Mouse (Mus musculus) neural tube, embryonic 12.5 days (tissue): ENCODE results near the gene Cxcr2. TPM values are rescaled to one million over a fixed set of nuclear protein-coding genes. Genes with fewer than 3 reads are reported as not detected.

ENCODE experiments used
- ATAC-seq: fragments of 200-750 bp; cut with Nextera tagmentation; 2 replicates; pipeline ENCODE4 v1.8.0; 2017; ENCODE audit warnings: low read depth, mild to moderate bottlenecking, moderate TSS enrichment, moderate library complexity; ENCODE audit not compliant: low FRiP score
- H3K27ac ChIP-seq: fragments of 300-500 bp; sonication (generic); 2 replicates; pipeline ENCODE4 v1.5.1; 2016
- H3K27me3 ChIP-seq: fragments of 300-500 bp; sonication (generic); replicated peaks from 2 replicates; pipeline ENCODE4 v1.6.1; 2016; ENCODE audit warnings: mild to moderate bottlenecking
- H3K36me3 ChIP-seq: fragments of 300-500 bp; sonication (generic); 2 replicates; pipeline ENCODE4 v1.6.1; 2016; ENCODE audit warnings: mild to moderate bottlenecking
- H3K4me1 ChIP-seq: fragments of 300-500 bp; sonication (generic); 2 replicates; pipeline ENCODE4 v1.6.1; 2016
- H3K4me2 ChIP-seq: fragments of 300-500 bp; sonication (generic); replicated peaks from 2 replicates; pipeline ENCODE4 v1.6.1; 2016; ENCODE audit warnings: mild to moderate bottlenecking
- H3K4me3 ChIP-seq: fragments of 300-500 bp; sonication (generic); 2 replicates; pipeline ENCODE4 v1.5.1; 2016
- H3K9ac ChIP-seq: fragments of 300-500 bp; sonication (generic); 2 replicates; pipeline ENCODE4 v1.6.1; 2016; ENCODE audit warnings: mild to moderate bottlenecking
- H3K9me3 ChIP-seq: fragments of 300-500 bp; sonication (generic); 2 replicates; pipeline ENCODE4 v1.6.1; 2016; ENCODE audit warnings: mild to moderate bottlenecking
- WGBS: fragments of 180-500 bp; shearing (Covaris S2); methylation state at CpG from one replicate; pipeline ENCODE4 v1.1.7; 2016; 5-methylcytosine and 5-hydroxymethylcytosine counted together
- polyA plus RNA-seq: library from polyadenylated mRNA; unstranded; fragments of >200 nt; fragmentation: Nextera tagmentation; extraction: Ambion mirVana; gene quantifications from 2 replicates; pipeline ENCODE4 v1.2.1, GENCODE M21; 2016

Gene Cxcr2
- polyA plus RNA-seq, 1 experiment from 2014 or later, result 0.08 TPM

DNA sequence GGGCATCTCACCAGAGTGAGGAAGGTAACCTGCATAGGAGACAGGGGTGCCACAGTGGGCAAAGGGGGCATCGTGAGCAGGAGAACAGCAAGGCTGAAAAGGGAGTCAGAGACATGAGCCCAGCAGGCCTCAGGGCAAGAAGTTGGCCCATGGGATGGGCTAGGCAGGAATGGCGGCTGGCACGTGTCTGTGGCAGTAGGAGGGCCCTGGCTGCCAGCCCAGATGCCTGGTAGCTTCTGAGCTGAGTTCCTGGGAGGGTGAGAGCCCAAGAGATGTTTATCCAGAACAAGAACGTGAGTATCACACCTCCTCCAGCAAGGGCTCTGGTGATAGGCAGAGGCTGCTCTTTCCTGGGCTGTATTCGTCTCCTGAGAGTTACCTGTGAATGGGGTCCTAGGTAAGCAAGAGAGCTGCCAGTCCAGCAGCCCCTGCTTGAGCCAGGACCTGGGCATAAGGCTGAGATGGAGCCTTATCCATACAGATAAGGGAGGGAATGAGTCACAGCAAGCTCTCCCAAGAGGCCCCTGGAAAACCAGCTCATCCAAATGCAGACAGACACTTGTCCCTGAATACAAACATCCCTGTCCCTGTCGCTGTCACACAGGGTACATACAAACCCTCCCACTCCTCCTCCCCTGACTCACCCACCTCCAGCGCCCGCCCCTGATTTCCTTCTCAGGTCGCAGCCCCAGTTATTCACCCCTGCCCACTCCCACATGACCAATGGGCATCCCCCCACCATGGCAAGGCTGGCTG, 31.8 kb upstream of the Cxcr2 start:
- H3K9ac ChIP-seq, result no peak overlapping the region
- peaks cover 15% of the 10 kb centered on the region; the same call in 1 of the 2 replicates for H3K27me3 ChIP-seq
- H3K4me2 ChIP-seq, result peak overlapping the region; percentile 97
- H3K27ac ChIP-seq, result no peak overlapping the region
- H3K4me3 ChIP-seq, result no peak overlapping the region
- no peak for ATAC-seq
- H3K36me3 ChIP-seq, result no peaks in the 10 kb centered on the region
- peaks cover 23% of the 10 kb centered on the region for H3K4me1 ChIP-seq
- H3K9me3 ChIP-seq, result no peaks in the 10 kb centered on the region
- 58% methylated on average over 9 of the region's 9 CpGs for WGBS

GRCm38 (mm10) chr1:74123215-74123614, 30.6 kb upstream of the Cxcr2 start:
- ATAC-seq, result no peak
- Histone ChIP-seq H3K9me3 (no peaks in the 10 kb centered on the region), H3K27ac (no peak overlapping the region), H3K4me2 (peak overlapping the region; percentile 97), H3K4me1 (peaks cover 23% of the 10 kb centered on the region), H3K36me3 (no peaks in the 10 kb centered on the region), H3K4me3 (peak overlapping the region; percentile 55; the same call in 1 of the 2 replicates), H3K9ac (no peak overlapping the region), H3K27me3 (peaks cover 15% of the 10 kb centered on the region; the same call in 1 of the 2 replicates)
- 61% methylated on average over 8 of the region's 8 CpGs for WGBS

- H3K27ac ChIP-seq, result no peak within 1 kb of the TSS
- peaks cover 15% of the 10 kb centered on the region; the same call in 1 of the 2 replicates for H3K27me3 ChIP-seq
Observed at GRCm38 (mm10) chr1:74124021-74124981, 29.5 kb upstream of the Cxcr2 start, which contains the start of gene Tns1. Tns1 (minus strand) TSS chr1:74124449.

DNA sequence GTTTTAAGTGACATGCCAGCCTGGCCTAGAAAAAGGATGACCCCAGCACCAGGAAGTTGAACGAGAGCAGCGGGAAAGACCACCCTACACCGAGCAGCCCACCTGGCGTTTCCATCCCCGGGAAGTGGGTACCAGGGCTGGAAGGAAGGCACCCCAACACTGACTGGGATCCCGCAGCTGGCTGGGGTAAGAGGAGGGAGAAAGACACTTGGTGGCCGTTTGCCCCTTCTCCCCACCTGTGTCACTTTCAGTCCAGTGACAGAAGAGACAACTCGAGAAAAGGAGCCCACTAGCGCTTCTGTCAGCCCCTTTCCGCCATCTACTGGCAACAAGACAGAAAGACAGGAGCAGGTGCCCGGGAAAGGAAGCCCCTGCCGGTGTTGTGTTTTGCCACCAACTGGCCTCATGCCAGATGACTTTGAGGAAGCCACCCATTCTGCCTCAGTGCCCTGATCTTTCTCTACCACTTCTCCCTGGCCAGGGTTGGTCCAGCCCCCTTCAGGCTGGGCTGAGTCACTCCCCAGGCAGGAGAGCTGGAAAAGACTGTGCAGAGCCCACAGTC, 28.7 kb upstream of the Cxcr2 start, which contains the start of gene Rufy4:
Gene Rufy4 (plus strand): TSS at position 551 of the 562 bp plus-strand sequence.
- Histone ChIP-seq H3K4me2 (peak within 1 kb of the TSS; percentile 97), H3K4me1 (peaks cover 23% of the 10 kb centered on the region), H3K4me3 (peak within 1 kb of the TSS; percentile 55), H3K36me3 (no peaks in the 10 kb centered on the region), H3K27ac (no peak within 1 kb of the TSS), H3K9ac (peak within 1 kb of the TSS; percentile 63), H3K27me3 (peaks cover 15% of the 10 kb centered on the region; the same call in 1 of the 2 replicates), H3K9me3 (no peaks in the 10 kb centered on the region)
- under 1% methylated on average over 12 of the region's 12 CpGs for WGBS
- ATAC-seq, result peak; percentile 46

More at GRCm38 (mm10) chr1:74124021-74124981, 29.5 kb upstream of the Cxcr2 start, which contains the start of gene Tns1:
- peak; percentile 74 for ATAC-seq
- Histone ChIP-seq H3K4me3 (peak within 1 kb of the TSS; percentile 55), H3K4me2 (peak within 1 kb of the TSS; percentile 97), H3K9me3 (no peaks in the 10 kb centered on the region), H3K9ac (peak within 1 kb of the TSS; percentile 63), H3K36me3 (no peaks in the 10 kb centered on the region), H3K4me1 (peaks cover 23% of the 10 kb centered on the region)
- under 1% methylated on average over 82 of the region's 84 CpGs for WGBS

- Histone ChIP-seq H3K27ac (no peak overlapping the region), H3K4me1 (no peaks in the 10 kb centered on the region), H3K4me3 (no peak overlapping the region), H3K4me2 (no peak overlapping the region), H3K9me3 (no peaks in the 10 kb centered on the region), H3K27me3 (no peaks in the 10 kb centered on the region), H3K9ac (no peak overlapping the region), H3K36me3 (no peaks in the 10 kb centered on the region)
- no peak for ATAC-seq
- 90% methylated on average over 8 of the region's 8 CpGs for WGBS
Observed at GRCm38 (mm10) chr1:74130883-74131659, 22.7 kb upstream of the Cxcr2 start.

DNA sequence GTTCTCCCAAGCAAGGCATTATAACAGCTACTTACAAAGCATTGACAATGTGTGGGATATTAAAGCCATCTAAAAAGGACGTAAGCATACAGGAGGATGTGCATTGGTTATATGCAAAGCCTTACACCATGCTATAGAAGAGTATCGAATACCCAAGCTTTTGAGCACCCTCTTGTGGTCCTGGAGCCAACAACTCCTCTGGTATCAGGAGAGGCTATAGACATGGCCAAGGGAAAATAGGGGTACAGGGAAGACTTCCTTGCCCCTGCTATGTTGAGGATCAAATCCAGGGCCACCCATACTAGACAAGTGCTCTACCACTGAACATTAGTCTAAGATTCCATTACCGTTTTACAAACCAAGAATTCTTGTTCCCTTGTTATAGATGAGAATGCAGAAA, 21.8 kb upstream of the Cxcr2 start:
- no peak overlapping the region for H3K27ac ChIP-seq
- H3K4me3 ChIP-seq, result no peak overlapping the region
- H3K4me2 ChIP-seq, result no peak overlapping the region
- 80% methylated on average over 3 of the region's 3 CpGs for WGBS
- no peaks in the 10 kb centered on the region for H3K9me3 ChIP-seq
- no peaks in the 10 kb centered on the region for H3K36me3 ChIP-seq
- no peak overlapping the region for H3K9ac ChIP-seq
- no peaks in the 10 kb centered on the region for H3K27me3 ChIP-seq
- no peaks in the 10 kb centered on the region for H3K4me1 ChIP-seq
- ATAC-seq, result no peak

DNA sequence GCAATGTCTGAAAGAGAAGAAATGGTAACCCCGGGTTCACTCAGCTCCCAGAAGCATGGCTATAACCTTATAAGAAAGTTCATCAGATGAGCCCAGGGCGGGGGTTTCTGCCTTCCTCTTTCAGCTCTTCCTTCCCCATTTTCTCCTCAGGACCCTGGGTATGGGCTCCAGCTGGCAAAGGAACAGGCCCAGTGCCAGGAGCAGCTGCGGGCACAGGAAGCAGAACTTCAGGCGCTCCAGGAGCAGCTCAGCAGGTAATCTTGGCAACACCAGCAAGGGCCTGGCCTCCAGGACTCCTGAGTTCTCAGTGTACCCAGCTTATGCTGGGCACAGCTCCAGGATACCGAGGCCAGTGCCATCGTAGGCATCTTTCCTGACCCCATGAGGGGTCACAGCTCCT, 19.8 kb upstream of the Cxcr2 start:
- H3K9ac ChIP-seq, result no peak overlapping the region
- H3K27me3 ChIP-seq, result no peaks in the 10 kb centered on the region
- H3K4me2 ChIP-seq, result no peak overlapping the region
- H3K27ac ChIP-seq, result no peak overlapping the region
- no peaks in the 10 kb centered on the region for H3K36me3 ChIP-seq
- H3K4me3 ChIP-seq, result no peak overlapping the region
- H3K4me1 ChIP-seq, result no peaks in the 10 kb centered on the region
- H3K9me3 ChIP-seq, result no peaks in the 10 kb centered on the region
- WGBS, result 80% methylated on average over 6 of the region's 6 CpGs
- no peak for ATAC-seq

GRCm38 (mm10) chr1:74135326-74135950, 18.4 kb upstream of the Cxcr2 start:
- 86% methylated on average over 6 of the region's 6 CpGs for WGBS

DNA sequence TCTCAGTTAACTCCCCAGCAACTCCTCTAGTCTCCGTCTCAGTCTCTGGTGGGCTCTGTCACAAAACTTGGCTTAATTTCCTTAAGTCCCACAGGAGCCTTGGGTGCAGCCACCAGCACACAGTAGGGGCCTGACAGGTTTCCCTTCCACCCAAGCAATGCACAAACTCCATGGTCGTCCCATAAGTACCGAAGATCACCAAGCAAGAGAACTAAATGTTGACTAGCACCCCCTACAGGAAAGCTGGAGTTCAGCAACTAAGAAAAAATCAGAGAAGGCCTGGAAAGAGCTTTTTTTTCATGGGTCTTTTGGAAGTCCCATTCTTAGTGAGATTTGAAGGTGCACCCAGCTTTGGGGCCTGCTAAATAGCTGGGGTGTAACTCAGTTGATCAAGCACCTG, 14.4 kb upstream of the Cxcr2 start:
- H3K9me3 ChIP-seq, result no peaks in the 10 kb centered on the region
- H3K27ac ChIP-seq, result no peak overlapping the region
- H3K9ac ChIP-seq, result no peak overlapping the region
- no peaks in the 10 kb centered on the region for H3K4me1 ChIP-seq
- no peak for ATAC-seq
- H3K36me3 ChIP-seq, result no peaks in the 10 kb centered on the region
- H3K4me2 ChIP-seq, result no peak overlapping the region
- WGBS, result 61% methylated on average over 3 of the region's 3 CpGs
- no peak overlapping the region for H3K4me3 ChIP-seq
- H3K27me3 ChIP-seq, result no peaks in the 10 kb centered on the region

More at GRCm38 (mm10) chr1:74135326-74135950, 18.4 kb upstream of the Cxcr2 start:
- Histone ChIP-seq H3K27ac (no peak overlapping the region), H3K9ac (no peak overlapping the region), H3K4me3 (no peak overlapping the region), H3K36me3 (no peaks in the 10 kb centered on the region), H3K4me2 (no peak overlapping the region), H3K9me3 (no peaks in the 10 kb centered on the region), H3K4me1 (no peaks in the 10 kb centered on the region), H3K27me3 (no peaks in the 10 kb centered on the region)
- no peak for ATAC-seq

DNA sequence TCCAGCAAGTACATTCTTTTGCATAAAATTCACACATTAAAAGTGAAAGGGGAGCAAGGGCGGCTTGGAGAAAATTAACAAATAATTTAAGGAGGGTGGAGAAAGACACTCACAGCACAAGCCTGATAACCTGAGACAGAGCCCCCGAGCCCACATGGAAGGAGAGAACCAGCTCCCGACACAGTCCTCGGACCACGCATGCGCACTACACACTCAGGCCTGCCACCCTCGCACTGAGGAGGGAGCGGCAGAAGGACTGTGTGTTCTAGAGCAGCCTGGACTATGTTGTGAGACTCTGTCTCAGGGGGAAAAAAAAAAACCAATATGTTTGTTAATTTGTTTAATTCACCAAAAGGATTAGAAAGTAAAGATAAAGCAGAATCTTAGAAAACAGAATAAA, 12.0 kb upstream of the Cxcr2 start:
- H3K9me3 ChIP-seq, result no peaks in the 10 kb centered on the region
- 87% methylated on average over 8 of the region's 8 CpGs for WGBS
- no peaks in the 10 kb centered on the region for H3K27me3 ChIP-seq
- H3K4me2 ChIP-seq, result no peak overlapping the region
- H3K27ac ChIP-seq, result no peak overlapping the region
- no peak for ATAC-seq
- H3K4me3 ChIP-seq, result no peak overlapping the region
- H3K9ac ChIP-seq, result no peak overlapping the region
- no peaks in the 10 kb centered on the region for H3K4me1 ChIP-seq
- H3K36me3 ChIP-seq, result no peaks in the 10 kb centered on the region
